Mouse (Mus musculus): ENCODE measurements at regions not wholly inside any gene's neighbourhood (a gene's known extent, or its start where the extent isn't known, plus 50 kb on each side); places are given as distances from the start of the nearest gene placed in this dataset.

- no peak for DNase-seq (ENCODE audit: low read depth, low spot score)
These were observed 108.3 kb upstream of the Isl1 start for GRCm38 (mm10) chr13:116417768-116418167.

- no peak for DNase-seq (ENCODE audit: low read depth, low spot score)
These were observed 105.0 kb upstream of the Isl1 start for GRCm38 (mm10) chr13:116414473-116414872.

- no peak for DNase-seq (ENCODE audit: low read depth, low spot score)
These were observed 101.2 kb upstream of the Isl1 start for GRCm38 (mm10) chr13:116410682-116411081.

Data from brain, embryonic 18.5 days (tissue).